Mouse (Mus musculus) layer of hippocampus, postnatal 25 days (tissue): Measurements from ENCODE around the gene Aes. TPM values are rescaled to one million over a fixed set of nuclear protein-coding genes. Genes with fewer than 3 reads are reported as not detected.

Experiments used
- DNase-seq, 2 experiments: peaks; one replicate each; pipeline ENCODE4 v3.0.0; 2022; ENCODE audit warnings: mixed read lengths in 2 of 2, low spot score in 1 of 2; ENCODE audit errors: extremely low spot score in 1 of 2
- total RNA-seq, 2 experiments: library from RNA; stranded (reverse); gene quantifications; 2 replicates each; pipeline ENCODE4 v1.2.3; 2021

Gene Aes
- total RNA-seq, 2 experiments from 2014 or later, result 692 to 732 TPM

- no peak for DNase-seq
These were observed 14.8 kb upstream of the Aes start for GRCm38 (mm10) chr10:81544296-81545160.

GRCm38 (mm10) chr10:81545161-81545747 lies 14.0 kb upstream of the Aes start, which contains the start of gene Gna11:
Gene Gna11 (minus strand): TSS chr10:81545190.
- DNase-seq, result peak; percentile 96 to 98

- no peak for DNase-seq
These were observed 13.0 kb upstream of the Aes start for GRCm38 (mm10) chr10:81546332-81546731.

GRCm38 (mm10) chr10:81546788-81547571 lies 12.3 kb upstream of the Aes start:
- DNase-seq, result no peak

- no peak for DNase-seq
These were observed 10.3 kb upstream of the Aes start for GRCm38 (mm10) chr10:81548944-81549343.

- DNase-seq, result peak in 1 of 2 experiments; percentile 60
These were observed 9.0 kb upstream of the Aes start for GRCm38 (mm10) chr10:81550257-81550656.

- peak; percentile 72 to 80 for DNase-seq
These were observed 7.6 kb upstream of the Aes start for GRCm38 (mm10) chr10:81551597-81552102.

GRCm38 (mm10) chr10:81553232-81553631 lies 6.1 kb upstream of the Aes start:
- no peak for DNase-seq

GRCm38 (mm10) chr10:81553807-81554755 lies 5.2 kb upstream of the Aes start:
- DNase-seq, result no peak

GRCm38 (mm10) chr10:81556282-81556681 lies 3.0 kb upstream of the Aes start:
- no peak for DNase-seq

- DNase-seq, result no peak
These were observed 1.8 kb upstream of the Aes start for GRCm38 (mm10) chr10:81557491-81557890.

- peak; percentile 71 to 80 for DNase-seq
These were observed 595 bp downstream of the Aes start for GRCm38 (mm10) chr10:81559627-81560539.

- no peak for DNase-seq
These were observed 1.6 kb downstream of the Aes start for GRCm38 (mm10) chr10:81560719-81561459.

GRCm38 (mm10) chr10:81562411-81562810 lies 3.1 kb downstream of the Aes start:
- DNase-seq, result no peak

GRCm38 (mm10) chr10:81563481-81563880 lies 4.2 kb downstream of the Aes start:
- no peak for DNase-seq

- no peak for DNase-seq
These were observed 4.9 kb downstream of the Aes start for GRCm38 (mm10) chr10:81564216-81564615.

GRCm38 (mm10) chr10:81564734-81565133 lies 5.4 kb downstream of the Aes start:
- peak in 1 of 2 experiments; percentile 63 for DNase-seq
